14 mouse cellular contexts compared by ENCODE assay signal in genomic region chr4:47838411-47838810, GRCm38 (mm10).
"Had no signal": no experiment of that assay in that cellular context is flagged by ENCODE, and none has a peak within 500 bp of the region (broad histone marks: within the 10 kb centered on the region; RNA-seq: fewer than 3 reads in every experiment).

No protein-coding gene starts in this region.

- H3K9me3 ChIP-seq: limb, embryonic 12.5 days; liver, embryonic 13.5 days; lung, embryonic 15.5 days; midbrain, embryonic 12.5 days had no signal

- H3K9ac ChIP-seq: limb, embryonic 12.5 days; liver, embryonic 13.5 days; liver, postnatal 0 days; lung, embryonic 15.5 days; midbrain, embryonic 12.5 days; neural tube, embryonic 13.5 days had no signal

- H3K36me3 ChIP-seq: limb, embryonic 12.5 days; liver, embryonic 13.5 days; lung, embryonic 15.5 days; midbrain, embryonic 12.5 days; neural tube, embryonic 13.5 days had no signal

- H3K4me3 ChIP-seq: limb, embryonic 12.5 days; liver, embryonic 13.5 days; lung, embryonic 15.5 days; midbrain, embryonic 12.5 days; neural tube, embryonic 13.5 days had no signal

- H3K4me2 ChIP-seq: limb, embryonic 12.5 days; liver, embryonic 13.5 days; lung, embryonic 15.5 days; midbrain, embryonic 12.5 days; neural tube, embryonic 13.5 days had no signal

- H3K4me1 ChIP-seq: limb, embryonic 12.5 days; liver, embryonic 13.5 days; lung, embryonic 15.5 days; midbrain, embryonic 12.5 days; neural tube, embryonic 13.5 days had no signal

- H3K27ac ChIP-seq: limb, embryonic 12.5 days; liver, embryonic 13.5 days; lung, embryonic 15.5 days; macrophage; midbrain, embryonic 12.5 days; neural tube, embryonic 13.5 days; stomach, postnatal 0 days had no signal

- H3K27me3 ChIP-seq: limb, embryonic 12.5 days; liver, embryonic 13.5 days; lung, embryonic 15.5 days; midbrain, embryonic 12.5 days; neural tube, embryonic 13.5 days had no signal

- ATAC-seq: liver, postnatal 0 days; midbrain, embryonic 16.5 days had no signal

- DNase-seq: kidney, adult 11 months; kidney, postnatal 14 days; liver; liver, embryonic 13.5 days; liver, postnatal 0 days; retina, postnatal 1 day; thymus, postnatal 4 days had no signal
